Mouse (Mus musculus) erythroblast, embryonic 14.5 days (primary cell): Measurements from ENCODE around the gene Xylt1.

ENCODE experiments used
- GATA1 ChIP-seq: IDR thresholded peaks from 2 replicates; pipeline ENCODE4 v1.6.1; 2012; ENCODE audit warnings: low read length, inconsistent platforms, mixed read lengths
- TAL1 ChIP-seq: IDR thresholded peaks from 3 replicates; pipeline ENCODE4 v1.6.1; 2012; ENCODE audit warnings: low read length, inconsistent platforms, mixed read lengths

GRCm38 (mm10) chr7:117498173-117498572, 117.4 kb downstream of the Xylt1 start:
- TF ChIP-seq TAL1 (no peak), GATA1 (no peak)
